Mouse (Mus musculus) spleen, adult 2 months (tissue): Measurements from ENCODE around the gene Ddi2. TPM values are rescaled to one million over a fixed set of nuclear protein-coding genes. Genes with fewer than 3 reads are reported as not detected.

Source experiments
- DNase-seq, 2 experiments: peaks; one replicate each; pipeline versions ENCODE4 v3.0.0 to v3.0.0-alpha.2; 2012 to 2021; ENCODE audit warnings: low spot score in 2 of 2, low read depth in 1 of 2
- H3K27ac ChIP-seq: fragments of 200-500 bp; 2 replicates; pipeline ENCODE4 v1.5.1; 2012; ENCODE audit warnings: low read length, inconsistent platforms; ENCODE audit not compliant: insufficient read depth
- H3K27me3 ChIP-seq: fragments of 200-500 bp; 2 replicates; pipeline ENCODE4 v1.6.1; 2012; ENCODE audit warnings: mild to moderate bottlenecking, moderate library complexity, low read length, inconsistent platforms; ENCODE audit not compliant: control insufficient read depth, insufficient read depth
- H3K36me3 ChIP-seq: fragments of 200-500 bp; 2 replicates; pipeline ENCODE4 v1.6.1; 2012; ENCODE audit warnings: mild to moderate bottlenecking, low read length, inconsistent platforms; ENCODE audit not compliant: control insufficient read depth, insufficient read depth
- H3K4me1 ChIP-seq: fragments of 200-500 bp; 2 replicates; pipeline ENCODE4 v1.6.1; 2011; ENCODE audit warnings: inconsistent platforms; ENCODE audit not compliant: control insufficient read depth, insufficient read depth, insufficient read length
- H3K4me3 ChIP-seq: fragments of 200-500 bp; 2 replicates; pipeline ENCODE4 v1.5.1; 2011; ENCODE audit warnings: mild to moderate bottlenecking, inconsistent platforms; ENCODE audit not compliant: insufficient read depth, insufficient read length; ENCODE audit errors: extremely low read depth
- CTCF ChIP-seq: fragments of 200-500 bp; IDR thresholded peaks from 2 replicates; pipeline ENCODE4 v1.5.1; 2011; ENCODE audit warnings: mild to moderate bottlenecking, inconsistent platforms; ENCODE audit not compliant: insufficient read depth, insufficient read length, insufficient replicate concordance; ENCODE audit errors: extremely low read depth
- POLR2A ChIP-seq: fragments of 200-500 bp; IDR thresholded peaks from 2 replicates; pipeline ENCODE4 v1.6.1; 2011; ENCODE audit warnings: low read depth, low read length, inconsistent platforms
- WGBS: fragments of 180-500 bp; shearing (Covaris S2); methylation state at CpG from one replicate; pipeline ENCODE4 v1.1.7; 2018; 5-methylcytosine and 5-hydroxymethylcytosine counted together
- polyA plus RNA-seq: library from polyadenylated mRNA; depleted of rRNA; stranded (reverse); fragments of >200 nt; gene quantifications from 2 replicates; pipeline ENCODE4 v1.2.3, GENCODE M21; 2012

The Ddi2 gene
- polyA plus RNA-seq, 1 experiment, result 8.7 TPM

DNA sequence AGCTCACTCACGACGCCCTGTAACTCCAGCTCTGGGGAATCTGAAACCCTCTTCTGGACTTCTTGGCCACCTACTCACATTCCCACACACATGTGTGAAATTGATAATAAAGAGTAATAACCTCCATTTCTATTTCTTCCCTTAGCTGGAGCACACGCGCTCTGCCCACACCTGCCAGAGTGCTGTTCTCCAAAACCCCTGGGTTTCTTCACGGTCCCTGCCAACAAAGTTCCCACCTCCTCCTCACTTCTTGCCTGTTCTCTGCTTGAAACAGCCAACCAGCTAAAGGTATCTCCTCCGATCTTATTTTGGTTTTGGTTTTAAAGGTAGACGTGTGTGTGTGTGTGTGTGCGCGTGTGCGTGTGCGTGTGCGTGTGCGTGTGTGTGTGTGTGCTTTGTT is 7.2 kb upstream of the Ddi2 start:
- Histone ChIP-seq H3K4me3 (no peak overlapping the region), H3K27ac (no peak overlapping the region), H3K4me1 (no peaks in the 10 kb centered on the region), H3K36me3 (no peaks in the 10 kb centered on the region), H3K27me3 (no peaks in the 10 kb centered on the region)
- WGBS, result 89% methylated on average over 13 of the region's 13 CpGs
- TF ChIP-seq CTCF (no peak), POLR2A (no peak)
- no peak for DNase-seq

DNA sequence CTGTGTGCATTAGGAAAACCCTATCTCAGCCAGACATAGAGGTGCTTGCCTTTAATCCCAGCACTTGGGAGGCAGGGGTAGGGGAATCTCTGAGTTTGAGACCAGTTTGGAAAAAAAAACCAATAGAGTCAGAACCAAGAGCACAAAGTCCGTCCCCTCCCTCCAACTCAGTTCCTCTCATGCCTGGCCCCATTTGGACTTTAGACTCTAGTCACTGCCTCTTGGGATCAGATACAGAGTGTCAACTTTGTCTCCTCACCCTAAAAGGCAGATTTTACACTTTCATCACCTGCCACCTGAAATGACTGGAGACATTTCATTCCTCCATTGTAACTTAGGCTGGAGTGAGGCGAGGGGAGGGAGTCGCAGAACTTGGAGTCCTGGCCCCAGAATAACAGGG is 6.0 kb upstream of the Ddi2 start:
- TF ChIP-seq CTCF, result no peak
- no peak for TF ChIP-seq POLR2A
- no peaks in the 10 kb centered on the region for H3K4me1 ChIP-seq
- H3K27ac ChIP-seq, result no peak overlapping the region
- no peak for DNase-seq
- WGBS, result 96% methylated on average over 3 of the region's 3 CpGs
- H3K4me3 ChIP-seq, result no peak overlapping the region
- no peaks in the 10 kb centered on the region for H3K27me3 ChIP-seq
- H3K36me3 ChIP-seq, result no peaks in the 10 kb centered on the region

DNA sequence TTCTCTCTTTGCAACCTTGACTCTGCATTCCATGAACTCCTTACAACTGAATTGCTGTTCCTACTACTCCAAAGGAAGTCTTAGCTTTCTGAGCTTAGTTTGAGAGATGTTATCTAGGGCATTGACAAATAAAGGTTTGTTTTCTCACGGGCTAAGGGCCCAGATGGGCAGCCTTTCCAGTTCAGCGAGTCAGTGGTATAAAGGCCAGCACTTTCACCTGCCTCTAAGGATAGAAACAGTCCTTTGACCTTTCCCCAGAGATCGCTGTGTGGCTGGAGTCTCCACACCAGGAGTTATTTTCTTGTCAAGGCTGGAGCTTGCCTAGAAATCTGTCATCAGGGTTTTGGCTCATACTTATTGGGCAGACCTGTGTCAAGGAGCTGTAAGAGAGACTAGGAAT is 2.5 kb upstream of the Ddi2 start:
- Histone ChIP-seq H3K27me3 (no peaks in the 10 kb centered on the region), H3K36me3 (no peaks in the 10 kb centered on the region), H3K4me3 (no peak overlapping the region), H3K4me1 (0 out of 2 replicates have a peak, but pooled peaks cover 5% of the 10 kb centered on the region), H3K27ac (no peak overlapping the region)
- no peak for DNase-seq
- 59% methylated on average over 3 of the region's 3 CpGs for WGBS
- no peak for TF ChIP-seq POLR2A
- no peak for TF ChIP-seq CTCF

DNA sequence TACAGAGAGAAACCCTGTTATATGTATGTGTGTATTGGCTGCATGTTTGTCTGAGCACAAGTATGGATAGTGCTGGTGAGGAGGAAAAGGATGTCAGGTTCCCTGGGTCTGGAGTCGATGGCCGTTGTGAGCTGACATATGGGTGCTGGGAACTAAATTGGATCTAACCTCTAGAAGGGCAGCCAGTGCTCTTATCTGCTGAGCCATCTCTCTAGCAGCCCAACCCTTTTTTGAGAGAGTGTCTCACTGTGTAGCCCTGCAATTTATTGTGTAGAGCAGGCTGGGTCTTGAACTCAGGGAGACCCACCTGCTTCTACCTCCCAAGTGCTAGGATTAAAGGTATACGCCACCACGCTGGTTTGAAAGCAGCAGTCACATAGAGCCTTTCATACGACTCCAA is 2.1 kb upstream of the Ddi2 start:
- H3K4me1 ChIP-seq, result 0 out of 2 replicates have a peak, but pooled peaks cover 5% of the 10 kb centered on the region
- WGBS, result 88% methylated on average over 5 of the region's 5 CpGs
- TF ChIP-seq POLR2A (no peak), CTCF (no peak)
- no peak overlapping the region for H3K27ac ChIP-seq
- no peak overlapping the region for H3K4me3 ChIP-seq
- H3K36me3 ChIP-seq, result no peaks in the 10 kb centered on the region
- H3K27me3 ChIP-seq, result no peaks in the 10 kb centered on the region
- DNase-seq, result no peak

DNA sequence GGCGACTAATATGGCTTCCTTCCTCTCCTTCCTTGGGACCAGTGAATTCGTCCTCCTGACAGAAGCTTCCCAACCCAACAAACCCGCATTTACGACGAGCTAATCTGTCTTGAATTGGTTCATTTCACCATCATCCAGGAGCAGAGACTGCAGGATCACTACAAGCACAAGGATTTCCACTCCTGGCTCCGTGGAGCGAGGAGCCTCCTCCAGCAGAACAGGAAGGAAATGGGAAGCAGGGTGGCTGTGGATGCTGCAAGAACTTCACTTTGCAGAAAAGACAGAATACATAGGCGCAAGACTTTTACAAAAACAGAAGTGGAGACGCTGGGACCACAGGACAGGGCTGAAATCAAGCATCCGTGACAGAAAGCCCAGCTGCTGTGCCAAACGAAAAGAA is 1.4 kb upstream of the Ddi2 start:
- Histone ChIP-seq H3K4me1 (0 out of 2 replicates have a peak, but pooled peaks cover 5% of the 10 kb centered on the region), H3K27me3 (no peaks in the 10 kb centered on the region), H3K36me3 (no peaks in the 10 kb centered on the region), H3K4me3 (no peak overlapping the region), H3K27ac (no peak overlapping the region; the same call in 1 of the 2 replicates)
- TF ChIP-seq POLR2A, result no peak
- no peak for TF ChIP-seq CTCF
- WGBS, result 32% methylated on average over 11 of the region's 11 CpGs
- no peak for DNase-seq

DNA sequence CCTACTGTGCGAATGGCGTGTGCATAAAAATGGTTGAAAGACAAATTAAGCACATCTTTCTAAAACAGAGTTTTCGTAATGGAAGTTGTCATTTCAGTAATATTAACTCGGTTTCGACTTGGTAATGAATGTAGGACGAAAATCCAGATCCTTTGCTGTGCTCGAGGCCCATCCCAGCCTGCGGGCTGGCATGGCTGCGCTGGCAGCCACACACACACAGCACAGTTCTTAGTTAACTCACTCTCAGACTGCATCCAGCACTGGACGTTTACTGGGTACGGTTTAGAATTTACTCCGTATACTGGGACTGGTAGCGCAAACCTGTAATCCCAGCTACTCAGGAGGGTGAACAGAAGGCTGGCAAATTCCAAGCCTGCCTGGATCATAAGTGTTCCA is 452 bp upstream of the Ddi2 start:
- 7% methylated on average over 13 of the region's 13 CpGs for WGBS
- Histone ChIP-seq H3K4me3 (peak overlapping the region; percentile 63), H3K27me3 (no peaks in the 10 kb centered on the region), H3K36me3 (no peaks in the 10 kb centered on the region), H3K4me1 (0 out of 2 replicates have a peak, but pooled peaks cover 8% of the 10 kb centered on the region), H3K27ac (peak overlapping the region; percentile 36)
- DNase-seq, result no peak
- TF ChIP-seq POLR2A (no peak), CTCF (no peak)

DNA sequence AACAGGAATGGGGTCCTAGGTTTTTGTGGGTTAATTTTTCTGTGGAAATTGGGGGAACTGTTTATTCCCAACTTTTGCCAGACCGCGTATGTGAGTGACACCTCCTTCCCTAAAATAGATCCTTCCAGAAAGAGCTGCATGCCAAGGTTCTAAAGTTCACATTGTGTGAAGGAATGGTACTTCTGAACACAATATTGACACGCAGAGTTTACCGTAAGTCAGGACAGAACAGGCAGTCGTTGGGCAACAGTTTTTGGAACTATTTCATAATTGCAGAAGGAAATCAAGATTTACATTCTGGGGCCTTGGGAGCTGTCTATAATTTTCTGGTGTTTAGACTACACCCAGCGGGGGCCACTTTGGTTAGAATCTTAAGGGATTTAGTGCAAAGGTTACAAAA is 1.3 kb downstream of the Ddi2 start:
- Histone ChIP-seq H3K27me3 (no peaks in the 10 kb centered on the region), H3K36me3 (no peaks in the 10 kb centered on the region), H3K4me3 (peak overlapping the region; percentile 87; the same call in 1 of the 2 replicates), H3K4me1 (0 out of 2 replicates have a peak, but pooled peaks cover 13% of the 10 kb centered on the region), H3K27ac (no peak overlapping the region)
- 38% methylated on average over 6 of the region's 6 CpGs for whole genome bisulfite sequencing
- DNase-seq, result no peak
- no peak for TF ChIP-seq CTCF
- no peak for TF ChIP-seq POLR2A
